Mouse (Mus musculus): Measurements from ENCODE around the gene 4930430F08Rik.
"Not testable (repeated sequence)": the region's sequence is repeated elsewhere in the genome, so short reads cannot be mapped to it uniquely, and the experiment has no call there.

4930430F08Rik gene

GRCm38 (mm10) chr10:100590323-100590722 is at the start of gene 4930430F08Rik, which contains the start of gene 1700017N19Rik:
Gene 4930430F08Rik (minus strand): TSS chr10:100590423.
Gene 1700017N19Rik (plus strand): TSS chr10:100590484.
- DNase-seq: no peak

DNA sequence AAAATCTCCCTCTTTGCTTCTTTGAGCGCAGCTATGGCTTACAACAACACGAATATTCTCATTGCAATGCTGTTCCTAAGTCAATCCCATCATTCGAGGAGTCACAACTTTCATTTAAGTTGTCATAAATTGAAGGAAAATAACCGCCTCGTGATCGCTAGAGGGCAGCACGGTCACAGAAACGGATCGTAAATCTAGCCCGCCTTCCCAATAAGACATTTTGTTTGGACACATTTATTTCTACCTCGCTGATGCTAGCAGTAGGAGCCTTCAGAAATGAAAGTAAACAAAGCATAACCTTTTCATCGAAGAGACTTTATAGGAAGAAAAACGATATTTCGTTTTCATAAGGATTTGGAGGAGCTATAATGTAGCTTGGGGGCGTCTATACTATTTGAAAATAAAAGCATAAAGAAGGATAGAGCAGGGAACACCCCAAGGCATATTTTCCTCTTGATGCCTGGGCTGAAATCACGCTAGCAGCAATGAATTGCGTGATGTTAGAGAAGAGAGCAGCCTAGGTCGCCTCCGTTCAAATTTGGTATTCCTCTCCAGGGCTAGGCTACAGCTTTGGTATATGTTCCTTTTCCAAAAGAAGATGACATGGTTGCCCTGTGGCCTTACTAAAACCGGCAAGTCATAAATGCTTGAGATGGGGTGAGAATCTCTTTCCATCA is 39.7 kb upstream of the 4930430F08Rik start:
- peak; percentile 45 for DNase-seq

DNA sequence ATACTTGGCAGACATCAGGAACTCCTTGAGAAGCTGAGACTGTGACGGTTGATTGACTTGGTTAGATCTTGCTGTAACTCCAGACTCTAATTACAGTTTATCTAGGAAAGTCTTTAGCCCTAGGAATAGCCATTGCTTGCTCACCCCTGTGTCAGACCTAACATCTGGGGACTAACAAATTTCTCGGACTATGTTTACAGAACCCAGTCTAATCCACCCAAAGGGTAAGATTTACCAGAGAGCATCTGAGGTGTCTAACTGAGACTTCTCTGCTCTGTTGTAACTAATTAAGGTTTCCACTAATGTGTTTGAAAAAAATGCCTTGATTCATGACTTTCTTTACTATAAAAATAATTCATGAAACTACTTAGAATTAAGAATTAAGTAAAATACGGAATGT is 32.3 kb upstream of the 4930430F08Rik start:
- no peak for DNase-seq

- no peak for DNase-seq
Observed at GRCm38 (mm10) chr10:100620040-100620439, 29.8 kb upstream of the 4930430F08Rik start.

DNA sequence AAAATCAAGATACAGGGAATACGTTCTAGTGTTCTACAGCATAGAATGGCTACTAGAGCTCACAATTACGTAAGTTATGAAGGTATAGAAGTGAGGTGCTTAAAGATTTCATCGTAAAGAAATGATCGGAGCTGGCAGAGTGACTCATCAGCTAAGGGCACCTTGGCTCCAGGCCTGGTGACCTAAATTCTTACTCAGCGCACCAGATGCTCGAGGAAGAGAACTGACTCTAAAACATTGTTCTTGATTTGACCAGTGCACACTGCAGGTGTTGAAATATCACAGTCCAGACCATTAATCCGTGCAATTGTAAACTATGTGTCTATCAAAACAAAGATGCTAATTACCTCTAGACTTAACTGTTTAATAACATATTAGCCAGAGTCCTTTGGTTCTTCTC is 29.3 kb upstream of the 4930430F08Rik start:
- peak; percentile 40 for DNase-seq

- DNase-seq: peak; percentile 78
Observed at GRCm38 (mm10) chr10:100617233-100617903, 27.1 kb upstream of the 4930430F08Rik start.

- peak; percentile 26 for DNase-seq
Observed at GRCm38 (mm10) chr10:100604254-100604653, 14.0 kb upstream of the 4930430F08Rik start.

DNA sequence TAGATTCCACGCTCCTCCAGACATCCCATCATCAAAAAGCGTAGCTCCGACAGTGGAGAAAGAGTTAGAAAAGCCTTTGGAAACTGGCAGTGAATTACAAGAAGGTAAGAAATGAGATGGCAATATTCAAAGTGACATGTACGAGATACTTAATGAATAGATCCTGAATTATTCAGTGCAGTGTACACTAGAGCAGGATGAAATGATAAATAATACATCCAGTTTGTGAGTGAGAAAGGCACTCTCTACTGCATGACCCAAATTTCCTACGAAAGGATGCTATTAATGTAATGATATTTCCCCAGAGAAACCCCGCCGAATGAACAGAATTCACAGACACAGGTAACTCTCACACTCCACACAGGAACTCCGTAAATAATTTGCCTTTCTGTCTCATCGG is 13.3 kb upstream of the 4930430F08Rik start:
- DNase-seq: no peak

DNA sequence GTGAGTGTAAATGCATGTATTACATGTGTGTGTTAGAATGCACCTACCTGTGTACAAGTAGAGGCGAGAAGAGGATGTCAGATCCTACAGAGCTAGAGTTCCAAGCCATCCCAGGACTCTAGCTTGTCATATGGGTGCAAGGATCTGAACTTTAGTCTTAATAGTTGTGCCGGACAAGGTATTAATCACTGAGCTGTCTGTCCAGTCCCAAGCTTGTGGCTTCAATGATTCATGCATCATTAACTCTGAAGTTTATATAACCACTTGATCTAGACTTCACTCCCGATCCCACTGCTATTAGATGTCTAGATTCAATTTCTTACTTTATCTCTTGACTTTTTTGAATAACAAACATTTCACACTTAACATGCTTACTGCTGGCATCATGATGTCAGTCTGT is 8.1 kb upstream of the 4930430F08Rik start:
- no peak for DNase-seq

GRCm38 (mm10) chr10:100588932-100589388 is 1.3 kb downstream of the 4930430F08Rik start:
- peak; percentile 93 for DNase-seq

DNA sequence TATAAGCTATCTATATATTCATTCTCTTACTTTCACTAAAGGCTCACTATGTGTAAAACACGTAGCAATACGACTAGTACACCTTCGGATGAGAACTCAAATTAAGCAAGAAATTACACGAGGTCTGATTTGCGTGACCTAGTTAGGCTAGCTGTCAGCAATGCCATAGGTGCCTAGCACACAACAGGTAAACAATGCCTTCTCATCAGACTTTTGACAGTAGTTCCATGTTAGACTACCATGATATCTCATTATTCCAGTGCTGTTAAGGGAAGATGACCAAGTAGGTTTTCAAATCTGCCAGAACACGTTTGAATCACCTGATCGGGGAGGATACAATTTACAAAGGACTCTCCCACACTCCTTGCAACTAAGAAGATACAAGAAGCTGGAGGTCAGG is 1.7 kb downstream of the 4930430F08Rik start:
- DNase-seq: no peak

DNA sequence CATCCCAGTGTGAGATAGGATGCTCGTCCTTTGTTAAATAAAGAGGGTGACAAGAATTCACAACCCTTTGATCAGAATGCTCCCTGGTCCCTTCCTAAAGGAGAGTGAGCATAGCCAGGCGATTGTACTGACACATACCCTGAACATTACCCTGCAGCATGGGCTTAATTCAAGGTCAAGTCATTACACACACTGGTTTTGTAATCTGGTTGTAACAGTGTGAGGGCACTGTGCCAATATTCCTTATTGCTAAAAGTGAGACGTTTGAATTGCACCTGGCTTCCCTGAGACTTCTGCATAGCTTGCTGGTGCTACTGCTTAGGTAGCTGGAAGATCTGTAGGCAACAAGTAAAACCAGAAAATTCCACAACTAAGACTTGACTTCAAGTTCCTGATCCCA is 6.0 kb downstream of the 4930430F08Rik start:
- no peak for DNase-seq

DNA sequence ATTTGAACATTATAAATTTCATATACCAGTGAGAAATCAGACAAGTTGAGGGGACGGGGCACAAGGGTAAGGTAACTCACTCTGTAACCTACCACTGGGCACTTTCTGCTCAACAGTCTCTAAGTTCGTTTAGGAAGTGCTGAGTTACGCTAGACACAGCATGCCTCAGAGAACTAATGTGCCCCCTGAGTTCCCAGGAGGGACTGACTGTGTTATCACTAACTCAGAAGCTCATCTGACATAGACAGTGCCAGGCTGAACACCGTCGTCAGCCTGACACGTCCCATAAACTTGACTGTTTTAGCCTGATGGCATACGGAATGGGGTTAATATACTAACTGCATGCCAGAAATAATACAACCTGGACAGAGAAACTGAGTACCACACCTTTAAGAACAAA is 14.9 kb downstream of the 4930430F08Rik start:
- DNase-seq: no peak

DNA sequence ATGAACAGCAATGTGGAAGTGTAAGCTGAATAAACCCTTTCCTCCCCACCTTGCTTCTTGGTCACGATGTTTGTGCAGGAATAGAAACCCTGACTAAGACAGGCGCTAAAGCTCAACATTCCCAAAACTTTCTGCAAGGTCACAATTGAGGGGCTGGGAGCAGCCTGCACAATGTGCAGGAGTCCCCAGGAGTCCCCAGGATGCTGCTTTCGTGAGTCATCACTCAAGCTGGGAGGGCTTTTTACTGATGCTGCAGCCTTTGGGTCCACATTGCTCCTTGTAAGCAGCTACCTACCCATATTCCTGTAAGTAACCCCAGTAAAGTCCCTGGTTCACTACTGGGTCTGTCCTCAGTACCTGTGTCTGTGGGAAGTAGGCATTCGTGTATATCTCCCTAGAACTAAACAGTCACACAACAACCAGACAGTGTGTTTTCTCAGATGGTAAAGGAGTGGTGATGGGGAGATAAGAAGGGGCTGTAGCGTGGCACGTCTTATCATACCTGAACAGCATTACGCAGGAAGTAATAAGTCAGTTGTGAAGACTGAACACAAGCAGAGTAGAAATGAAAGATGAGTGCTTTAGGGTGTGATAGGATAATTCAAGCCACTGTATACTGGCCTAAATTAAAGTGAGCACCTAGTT is 15.6 kb downstream of the 4930430F08Rik start:
- DNase-seq: no peak

- DNase-seq: no peak
Observed at GRCm38 (mm10) chr10:100571707-100572106, 18.5 kb downstream of the 4930430F08Rik start.

DNA sequence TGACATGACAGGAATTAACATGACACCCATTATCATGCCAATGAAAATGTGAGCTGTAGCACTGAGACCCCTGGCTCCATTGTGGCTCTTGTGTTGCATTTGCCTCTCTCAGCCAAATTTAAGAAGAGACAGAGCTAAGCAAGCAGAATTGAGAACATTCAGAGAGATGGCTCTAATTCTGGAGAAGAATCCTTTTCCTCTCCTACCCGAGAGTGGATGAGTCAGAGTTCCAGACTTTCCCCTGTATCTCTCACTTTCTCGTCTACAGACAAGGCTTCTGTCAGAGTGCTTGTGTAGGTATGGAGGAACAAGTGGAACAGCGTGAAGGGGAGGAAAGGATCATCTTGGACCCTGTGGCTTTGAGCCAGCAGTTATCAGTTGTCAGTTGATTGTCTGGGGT is 26.1 kb downstream of the 4930430F08Rik start:
- DNase-seq: no peak

DNA sequence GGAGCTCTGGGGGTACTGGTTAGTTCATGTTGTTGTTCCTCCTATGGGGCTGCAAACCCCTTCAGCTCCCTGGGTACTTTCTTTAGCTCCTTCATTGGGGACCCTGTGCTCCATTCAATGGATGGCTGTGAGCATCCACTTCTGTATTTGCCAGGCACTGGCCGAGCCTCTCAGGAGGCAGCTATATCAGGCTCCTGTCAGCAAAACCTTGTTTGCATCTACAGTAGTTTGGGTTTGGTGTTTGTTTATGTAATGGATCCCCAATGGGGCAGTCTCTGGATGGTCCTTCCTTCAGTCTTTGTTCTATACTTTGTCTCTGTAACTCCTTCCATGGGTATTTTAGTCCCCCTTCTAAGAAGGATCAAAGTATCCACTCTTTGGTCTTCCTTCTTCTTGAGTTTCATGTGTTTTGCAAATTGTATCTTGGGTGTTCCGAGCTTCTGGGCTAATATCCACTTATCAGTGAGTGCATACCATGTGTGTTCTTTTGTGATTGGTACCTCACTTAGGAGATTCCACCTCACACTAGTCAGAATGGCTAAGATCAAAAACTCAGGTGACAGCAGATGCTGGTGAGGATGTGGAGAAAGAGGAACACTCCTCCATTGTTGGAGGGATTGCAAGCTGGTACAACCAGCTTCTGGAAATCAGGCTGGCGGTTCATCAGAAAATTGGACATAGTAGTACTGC is 29.9 kb downstream of the 4930430F08Rik start:
- not testable (repeated sequence) for DNase-seq

- DNase-seq: no peak
Observed at GRCm38 (mm10) chr10:100556566-100557175, 33.6 kb downstream of the 4930430F08Rik start.

DNA sequence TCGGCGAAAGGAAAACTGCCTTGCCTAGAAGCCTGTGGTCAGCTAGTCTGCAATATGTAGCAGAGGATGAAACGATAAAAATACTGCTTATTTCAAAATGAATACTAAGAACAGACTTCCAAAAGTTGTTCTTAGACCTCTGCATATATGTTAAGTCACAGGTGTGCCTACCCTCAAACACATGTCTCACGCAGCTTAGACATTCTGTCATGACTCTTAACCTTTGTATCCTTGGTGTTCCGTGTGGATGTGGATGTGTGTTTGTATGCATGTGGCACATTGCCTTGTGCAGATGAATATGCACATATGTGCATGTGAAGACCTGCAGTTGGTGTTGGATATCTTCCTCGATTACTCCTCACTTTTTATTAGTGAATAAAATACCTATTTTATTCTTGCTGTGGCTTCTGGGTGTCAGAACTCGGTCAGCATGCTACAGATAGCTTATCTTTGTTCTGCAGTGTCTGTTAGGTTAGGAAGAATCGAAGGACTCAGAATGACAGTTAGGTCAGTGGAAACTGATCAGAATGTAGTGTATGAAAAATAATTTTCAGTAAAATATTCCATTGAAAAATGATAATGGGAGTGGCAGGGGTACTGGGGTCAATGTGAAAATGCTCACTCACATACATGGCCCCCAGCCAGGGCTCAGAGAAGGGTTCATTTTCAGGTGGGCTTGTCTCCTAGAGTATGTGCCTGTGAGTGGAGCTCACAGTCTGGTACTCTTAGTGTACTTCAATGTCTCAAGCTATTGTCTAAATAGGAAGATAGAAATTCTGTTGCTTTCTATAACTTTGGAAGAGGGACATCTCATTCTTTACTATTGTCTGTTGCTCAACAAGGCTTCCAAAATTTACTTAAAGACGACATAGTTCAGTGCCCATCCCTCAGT is 65.5 kb downstream of the 4930430F08Rik start:
- DNase-seq: no peak

DNA sequence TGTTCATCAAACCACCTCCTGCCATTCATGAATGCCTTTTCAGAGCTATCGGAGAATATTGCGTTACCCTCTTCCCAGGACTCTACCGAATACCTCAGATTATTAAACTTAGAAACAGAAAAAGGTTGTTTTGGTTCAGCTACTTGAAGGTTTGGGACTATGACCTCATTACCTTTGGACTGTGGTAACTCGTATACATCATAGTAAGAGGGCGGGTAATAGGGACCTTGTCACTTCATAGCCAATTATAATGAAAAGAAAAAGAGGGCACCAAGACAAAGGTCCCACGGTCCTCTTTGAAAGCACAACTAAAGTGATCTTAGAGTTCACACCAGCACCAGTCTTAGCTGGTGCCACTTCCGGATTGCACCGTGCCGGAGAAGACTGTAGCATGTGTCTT is 67.9 kb downstream of the 4930430F08Rik start:
- DNase-seq: no peak
